Mouse (Mus musculus): Measurements from ENCODE around the gene Gm28038. TPM values are rescaled to one million over a fixed set of nuclear protein-coding genes. Genes with fewer than 3 reads are reported as not detected.

Gene Gm28038
- not detected for total RNA-seq (2022)

GRCm38 (mm10) chr2:30280743-30281142, at the start of gene Gm28038:
Gene Gm28038, plus strand, starts transcription at chr2:30281043.
- no peak for DNase-seq

DNA sequence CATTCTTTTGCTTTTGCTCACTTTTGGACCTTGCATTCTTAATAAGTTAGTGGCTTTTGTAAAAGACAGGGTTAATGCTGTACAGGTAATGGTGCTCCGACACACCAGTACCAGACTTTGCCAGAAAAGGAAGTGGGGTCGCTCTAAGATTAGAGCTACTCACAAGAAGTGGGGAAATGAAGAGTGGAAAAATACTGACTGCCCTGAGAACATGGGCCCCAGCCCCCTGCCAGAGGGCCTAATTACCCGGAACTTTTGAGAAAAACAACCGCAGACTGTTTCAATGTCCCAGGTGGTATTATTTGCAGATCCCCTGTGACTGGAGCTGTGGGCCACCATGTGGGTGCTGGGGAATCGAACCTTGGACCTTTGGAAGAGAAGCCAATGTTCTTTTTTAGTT, 45.2 kb upstream of the Gm28038 start:
- DNase-seq: no peak

GRCm38 (mm10) chr2:30236426-30237198, 44.2 kb upstream of the Gm28038 start:
- DNase-seq: no peak

- peak; percentile 100 for DNase-seq
These were observed 43.5 kb upstream of the Gm28038 start, which contains the start of gene Lrrc8a for GRCm38 (mm10) chr2:30237199-30237880. Gene Lrrc8a, plus strand, starts transcription at chr2:30237715.

GRCm38 (mm10) chr2:30237881-30238280, 43.0 kb upstream of the Gm28038 start:
- peak; percentile 67 for DNase-seq

- no peak for DNase-seq
These were observed 41.9 kb upstream of the Gm28038 start for GRCm38 (mm10) chr2:30238906-30239465.

GRCm38 (mm10) chr2:30239777-30240176, 41.1 kb upstream of the Gm28038 start:
- no peak for DNase-seq

DNA sequence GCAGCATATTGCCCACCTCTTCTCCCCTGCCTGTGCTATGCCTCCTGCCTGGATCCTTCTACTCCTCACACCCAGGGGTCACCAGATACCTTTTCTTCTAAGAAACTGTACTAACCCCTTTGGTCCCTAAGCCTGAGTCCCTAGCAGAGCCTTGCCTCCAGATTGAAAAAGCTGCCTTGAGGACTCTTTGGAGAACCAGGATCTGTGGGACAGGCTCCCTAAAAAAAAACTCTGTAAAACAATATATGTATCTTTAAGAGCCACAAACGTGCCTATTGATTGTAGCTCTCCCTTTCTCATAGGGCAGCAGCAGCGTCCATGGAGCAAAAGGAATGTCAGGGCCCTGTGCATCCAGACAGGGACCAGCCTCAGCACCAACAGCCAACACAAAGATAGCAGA, 40.6 kb upstream of the Gm28038 start, which contains the start of gene Gm28035:
Gene Gm28035, plus strand, starts transcription at position 301 of the 400 bp plus-strand sequence.
- no peak for DNase-seq

GRCm38 (mm10) chr2:30242509-30242908, 38.3 kb upstream of the Gm28038 start:
- DNase-seq: peak; percentile 84

DNA sequence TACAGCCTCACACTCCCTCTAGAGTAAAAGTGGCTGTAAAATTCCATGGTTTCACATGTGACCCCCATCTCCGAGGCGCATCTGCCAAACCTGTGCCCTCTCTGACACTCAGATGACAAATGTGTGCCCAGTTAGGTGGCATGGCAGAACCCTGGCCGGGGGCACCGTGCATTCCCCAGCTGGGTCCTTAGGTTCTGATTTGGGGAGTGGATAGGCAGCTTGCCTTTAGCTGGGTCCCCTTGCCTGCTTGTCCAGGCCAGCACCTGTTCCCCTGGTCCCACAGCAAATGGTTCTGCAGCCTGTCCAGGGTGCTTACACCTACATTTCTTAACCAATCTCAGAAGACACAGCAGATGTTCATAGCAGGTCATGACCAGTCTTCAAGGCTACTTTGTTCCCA, 37.5 kb upstream of the Gm28038 start:
- no peak for DNase-seq

DNA sequence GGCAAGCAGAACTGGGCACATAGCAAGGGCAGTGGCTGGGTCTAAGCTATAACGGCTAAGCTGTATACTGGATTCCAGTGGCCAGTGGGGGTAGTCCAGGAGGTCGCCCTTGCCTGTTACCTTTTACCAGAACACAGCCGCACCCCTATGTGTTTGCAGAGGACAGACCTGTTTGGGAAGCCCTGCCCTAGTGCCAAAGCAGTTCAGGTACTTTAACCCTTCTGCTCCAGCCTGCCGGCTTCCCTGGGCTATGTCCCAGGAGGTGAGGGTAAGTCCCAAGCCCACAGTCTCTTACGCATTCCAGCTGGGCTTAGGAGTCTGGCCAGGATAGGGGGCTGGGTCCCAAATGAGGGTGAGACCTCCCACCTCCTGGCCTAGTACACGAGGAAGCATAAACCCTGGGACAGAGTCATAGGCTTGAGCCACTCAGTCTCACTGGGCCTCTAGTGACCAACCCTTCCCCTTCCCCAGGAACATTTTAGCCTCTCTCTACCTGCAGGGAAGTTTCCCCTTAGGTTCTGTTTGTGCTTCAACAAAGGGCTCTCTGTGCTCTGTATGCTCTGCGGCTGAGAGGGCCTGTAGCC, 36.2 kb upstream of the Gm28038 start:
- DNase-seq: no peak

DNA sequence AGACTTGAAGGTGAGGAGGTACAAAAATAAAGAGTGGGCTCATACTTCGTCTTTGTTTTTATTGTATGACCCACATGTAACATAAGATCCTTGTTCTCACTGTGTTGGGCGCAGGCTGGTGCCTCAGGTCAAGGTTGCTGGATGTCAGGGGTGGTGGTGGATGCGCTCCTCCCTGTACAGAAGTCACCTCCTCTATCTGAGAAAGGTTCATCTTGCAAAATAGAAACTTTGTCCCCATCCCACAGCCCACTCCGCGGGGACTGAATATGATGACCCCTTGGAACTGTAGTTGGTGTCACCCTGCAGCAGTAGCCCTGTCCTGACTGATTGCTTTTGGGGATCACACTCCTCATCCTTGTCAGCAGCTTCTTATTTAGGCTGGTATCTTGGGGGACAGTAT, 33.8 kb upstream of the Gm28038 start:
- DNase-seq: no peak

GRCm38 (mm10) chr2:30247681-30248080, 33.2 kb upstream of the Gm28038 start:
- no peak for DNase-seq

GRCm38 (mm10) chr2:30249182-30249581, 31.7 kb upstream of the Gm28038 start:
- no peak for DNase-seq

- DNase-seq: no peak
These were observed 30.4 kb upstream of the Gm28038 start for GRCm38 (mm10) chr2:30250166-30251128.

- DNase-seq: no peak
These were observed 29.3 kb upstream of the Gm28038 start for GRCm38 (mm10) chr2:30251417-30252104.

- no peak for DNase-seq
These were observed 28.3 kb upstream of the Gm28038 start for GRCm38 (mm10) chr2:30252521-30252920.

GRCm38 (mm10) chr2:30253809-30254208, 27.0 kb upstream of the Gm28038 start:
- DNase-seq: no peak

DNA sequence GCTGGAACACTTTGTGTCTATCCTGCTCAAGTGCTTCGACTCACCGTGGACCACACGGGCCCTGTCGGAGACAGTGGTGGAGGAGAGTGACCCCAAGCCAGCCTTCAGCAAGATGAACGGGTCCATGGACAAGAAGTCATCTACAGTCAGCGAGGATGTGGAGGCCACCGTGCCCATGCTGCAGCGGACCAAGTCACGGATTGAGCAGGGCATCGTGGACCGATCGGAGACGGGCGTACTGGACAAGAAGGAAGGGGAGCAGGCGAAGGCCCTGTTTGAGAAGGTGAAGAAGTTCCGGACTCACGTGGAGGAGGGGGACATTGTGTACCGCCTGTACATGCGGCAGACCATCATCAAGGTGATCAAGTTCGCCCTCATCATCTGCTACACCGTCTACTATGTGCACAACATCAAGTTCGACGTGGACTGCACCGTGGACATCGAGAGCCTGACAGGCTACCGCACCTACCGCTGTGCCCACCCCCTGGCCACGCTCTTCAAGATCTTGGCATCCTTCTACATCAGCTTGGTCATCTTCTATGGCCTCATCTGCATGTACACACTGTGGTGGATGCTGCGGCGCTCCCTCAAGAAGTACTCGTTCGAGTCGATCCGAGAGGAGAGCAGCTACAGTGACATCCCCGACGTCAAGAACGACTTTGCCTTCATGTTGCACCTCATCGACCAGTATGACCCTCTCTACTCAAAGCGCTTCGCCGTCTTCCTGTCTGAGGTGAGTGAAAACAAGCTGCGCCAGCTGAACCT, 25.0 kb upstream of the Gm28038 start:
- no peak for DNase-seq

DNA sequence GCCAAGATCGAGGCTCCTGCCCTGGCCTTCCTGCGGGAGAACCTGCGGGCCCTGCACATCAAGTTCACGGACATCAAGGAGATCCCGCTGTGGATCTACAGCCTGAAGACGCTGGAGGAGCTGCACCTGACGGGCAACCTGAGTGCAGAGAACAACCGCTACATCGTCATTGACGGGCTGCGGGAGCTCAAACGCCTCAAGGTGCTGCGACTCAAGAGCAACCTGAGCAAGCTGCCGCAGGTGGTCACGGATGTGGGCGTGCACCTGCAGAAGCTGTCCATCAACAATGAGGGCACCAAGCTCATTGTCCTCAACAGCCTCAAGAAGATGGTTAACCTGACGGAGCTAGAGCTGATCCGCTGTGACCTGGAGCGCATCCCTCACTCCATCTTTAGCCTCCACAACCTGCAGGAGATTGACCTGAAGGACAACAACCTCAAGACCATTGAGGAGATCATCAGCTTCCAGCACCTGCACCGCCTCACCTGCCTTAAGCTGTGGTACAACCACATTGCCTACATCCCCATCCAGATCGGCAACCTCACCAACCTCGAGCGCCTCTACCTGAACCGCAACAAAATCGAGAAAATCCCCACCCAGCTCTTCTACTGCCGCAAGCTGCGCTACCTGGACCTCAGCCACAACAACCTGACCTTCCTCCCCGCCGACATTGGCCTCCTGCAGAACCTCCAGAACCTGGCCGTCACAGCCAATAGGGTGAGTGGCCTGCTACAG, 24.1 kb upstream of the Gm28038 start:
- DNase-seq: no peak

Measured in adrenal gland, adult 8-10 months (tissue).